Mouse (Mus musculus): ENCODE data around the gene Hist1h4f. TPM values are rescaled to one million over a fixed set of nuclear protein-coding genes. Genes with fewer than 3 reads are reported as not detected.
"Not testable (repeated sequence)": the region's sequence is repeated elsewhere in the genome, so short reads cannot be mapped to it uniquely, and the experiment has no call there.

Hist1h4f gene
- total RNA-seq, 2 experiments from 2014 or later: 127 to 164 TPM

- DNase-seq (ENCODE audit: extremely low spot score in 1 of 2, low spot score in 1 of 2): no peak
Observed at GRCm38 (mm10) chr13:23536076-23536822, 15.2 kb downstream of the Hist1h4f start.

DNA sequence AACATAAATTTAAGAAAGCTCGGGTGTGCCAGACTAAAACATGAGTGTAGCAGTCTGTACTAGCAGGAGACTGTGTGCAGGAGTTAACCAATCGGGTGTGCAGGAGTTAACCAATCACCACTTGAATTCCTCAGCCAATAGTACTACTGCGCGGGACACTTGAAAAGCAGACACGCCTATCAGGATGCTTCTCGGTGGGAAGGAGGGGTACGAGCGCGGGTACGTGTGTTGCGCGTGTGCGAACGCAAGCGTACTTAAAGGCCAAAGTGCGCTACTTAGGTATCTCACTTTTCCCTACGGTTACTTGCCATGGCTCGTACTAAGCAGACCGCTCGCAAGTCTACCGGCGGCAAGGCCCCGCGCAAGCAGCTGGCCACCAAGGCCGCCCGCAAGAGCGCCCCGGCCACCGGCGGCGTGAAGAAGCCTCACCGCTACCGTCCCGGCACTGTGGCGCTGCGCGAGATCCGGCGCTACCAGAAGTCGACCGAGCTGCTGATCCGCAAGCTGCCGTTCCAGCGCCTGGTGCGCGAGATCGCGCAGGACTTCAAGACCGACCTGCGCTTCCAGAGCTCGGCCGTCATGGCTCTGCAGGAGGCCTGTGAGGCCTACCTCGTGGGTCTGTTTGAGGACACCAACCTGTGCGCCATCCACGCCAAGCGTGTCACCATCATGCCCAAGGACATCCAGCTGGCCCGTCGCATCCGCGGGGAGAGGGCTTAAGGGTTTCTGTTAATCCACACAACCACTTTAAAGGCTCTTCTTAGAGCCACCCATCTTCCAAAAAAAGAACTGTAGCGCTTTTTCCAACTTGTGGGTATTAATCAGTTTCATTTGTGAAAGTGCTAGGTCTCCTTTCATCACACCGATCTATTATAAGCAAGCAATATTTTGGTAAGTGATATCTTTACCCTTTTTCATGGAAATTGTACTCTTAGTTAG is 16.0 kb downstream of the Hist1h4f start, which contains the start of gene Hist1h3g:
TSS of gene Hist1h3g (plus strand) at position 286 of the 939 bp plus-strand sequence.
- DNase-seq (ENCODE audit: extremely low spot score in 1 of 2, low spot score in 1 of 2): peak; percentile 64 to 85

DNA sequence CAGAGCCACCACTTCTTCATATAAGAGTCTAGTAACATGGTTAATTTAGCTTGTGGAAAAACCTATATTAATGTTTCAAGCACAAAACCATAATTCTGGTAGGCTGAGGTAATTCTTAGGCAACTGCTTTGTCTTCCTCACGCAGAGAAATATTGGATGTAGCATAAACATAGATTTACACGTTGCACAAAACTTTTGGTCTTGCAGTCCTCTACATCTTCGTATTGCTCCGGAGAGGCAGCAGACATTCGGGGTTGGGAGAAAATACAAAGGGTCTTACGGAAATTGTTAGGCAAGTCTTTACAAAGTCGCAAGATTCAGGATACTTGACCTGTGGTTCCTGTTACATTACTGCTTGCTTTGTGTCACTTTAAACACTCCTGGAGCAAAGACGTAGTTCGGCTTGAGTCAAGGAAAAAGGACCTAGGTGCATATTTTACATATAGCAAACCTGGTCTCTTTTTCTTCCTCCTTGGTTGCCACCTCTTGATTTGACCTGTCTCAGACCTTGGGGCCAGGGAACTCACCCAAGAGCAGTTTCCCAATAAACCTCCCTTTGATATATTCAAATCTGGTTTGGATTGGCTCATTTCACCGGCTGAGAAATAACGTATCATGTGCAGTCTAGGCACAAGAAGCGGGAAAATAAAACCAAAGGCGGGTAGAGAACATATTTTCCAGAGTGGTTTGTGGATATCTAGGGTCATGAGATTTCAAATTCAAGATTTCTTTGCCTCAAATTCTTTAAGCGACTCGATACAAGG is 16.9 kb downstream of the Hist1h4f start:
- no peak for DNase-seq (ENCODE audit: extremely low spot score in 1 of 2, low spot score in 1 of 2)

- not testable (repeated sequence) for DNase-seq (ENCODE audit: extremely low spot score in 1 of 2, low spot score in 1 of 2)
Observed at GRCm38 (mm10) chr13:23533560-23534367, 17.7 kb downstream of the Hist1h4f start, which contains the start of gene Hist1h2af. Gene Hist1h2af, plus strand, starts transcription at chr13:23533906.

DNA sequence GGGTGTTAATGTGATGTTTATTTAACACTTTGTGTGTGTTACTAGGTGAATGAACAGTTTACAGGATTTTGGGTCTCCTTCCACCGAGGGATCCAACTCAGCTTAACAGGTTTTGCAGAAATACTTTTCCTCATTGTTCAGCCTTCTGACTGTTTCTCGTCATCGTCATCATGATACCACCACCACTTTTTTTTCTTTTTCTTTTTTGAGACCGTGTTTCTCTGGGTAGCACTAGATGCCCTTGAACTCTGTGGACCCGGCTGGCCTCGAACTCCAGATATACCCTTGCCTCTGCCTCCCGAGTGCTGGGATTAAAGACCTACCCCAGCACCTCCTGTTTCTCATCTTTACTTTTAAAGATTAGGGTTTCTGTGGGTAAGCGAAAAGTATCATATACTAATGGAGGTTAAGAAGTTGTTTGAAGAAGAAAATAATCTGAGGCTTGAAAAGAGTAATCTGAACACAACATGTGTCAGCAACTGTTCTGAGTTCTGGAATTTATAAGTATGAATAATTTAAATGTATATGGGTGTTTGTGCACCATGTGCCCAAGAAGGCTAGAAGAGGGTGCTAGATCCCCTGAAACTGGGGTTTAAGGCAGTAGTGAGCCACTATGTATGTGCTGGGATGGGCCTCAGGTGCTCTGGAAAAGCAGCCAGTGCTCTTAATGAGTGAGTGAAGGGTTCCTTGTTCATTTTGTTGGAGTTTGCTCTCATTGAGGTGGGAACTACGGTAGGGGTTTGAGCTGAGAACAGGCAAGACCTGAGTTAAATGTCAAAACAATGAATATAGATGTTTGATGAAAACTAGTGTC is 19.0 kb downstream of the Hist1h4f start:
- DNase-seq (ENCODE audit: extremely low spot score in 1 of 2, low spot score in 1 of 2): no peak

GRCm38 (mm10) chr13:23530901-23531875 is 20.3 kb downstream of the Hist1h4f start, which contains the start of gene Hist1h4h:
Gene Hist1h4h, plus strand, starts transcription at chr13:23531050.
- peak; percentile 84 to 94 for DNase-seq (ENCODE audit: extremely low spot score in 1 of 2, low spot score in 1 of 2)

- DNase-seq (ENCODE audit: extremely low spot score in 1 of 2, low spot score in 1 of 2): peak; percentile 56 to 67
Observed at GRCm38 (mm10) chr13:23530181-23530900, 21.1 kb downstream of the Hist1h4f start.

DNA sequence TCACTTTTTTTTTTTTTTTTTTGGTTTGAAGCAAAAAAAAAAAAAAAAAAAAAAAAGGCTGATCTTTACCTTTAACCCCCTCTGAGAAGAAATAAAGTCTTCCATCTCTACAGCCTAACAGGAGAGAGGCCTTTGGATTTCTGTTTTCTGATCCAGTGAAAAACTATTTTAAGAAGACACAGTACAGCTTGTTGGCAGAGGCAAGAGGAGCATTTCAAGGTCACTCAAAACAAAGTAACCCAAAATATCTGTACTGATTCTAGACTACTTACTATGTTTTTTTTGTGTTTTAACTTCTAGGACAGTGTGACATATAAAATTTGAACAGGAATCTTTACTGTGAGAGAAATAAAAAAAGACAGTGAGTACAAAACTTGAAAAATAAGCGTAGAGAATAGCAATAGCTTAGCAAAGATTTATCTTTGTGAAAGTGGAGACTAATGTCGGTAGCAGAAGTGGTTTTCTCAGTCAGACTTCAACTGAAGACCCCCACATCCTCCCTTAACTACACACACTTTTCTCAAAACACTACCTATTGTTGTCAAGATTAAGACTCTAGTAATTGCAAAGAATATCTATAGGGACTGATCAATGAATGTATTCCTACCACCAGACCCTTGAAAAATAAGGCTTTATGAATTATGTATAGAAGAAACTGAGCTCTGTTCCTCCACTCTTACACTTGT is 21.8 kb downstream of the Hist1h4f start:
- DNase-seq (ENCODE audit: extremely low spot score in 1 of 2, low spot score in 1 of 2): no peak

- DNase-seq (ENCODE audit: extremely low spot score in 1 of 2, low spot score in 1 of 2): no peak
Observed at GRCm38 (mm10) chr13:23529005-23529404, 22.4 kb downstream of the Hist1h4f start.

DNA sequence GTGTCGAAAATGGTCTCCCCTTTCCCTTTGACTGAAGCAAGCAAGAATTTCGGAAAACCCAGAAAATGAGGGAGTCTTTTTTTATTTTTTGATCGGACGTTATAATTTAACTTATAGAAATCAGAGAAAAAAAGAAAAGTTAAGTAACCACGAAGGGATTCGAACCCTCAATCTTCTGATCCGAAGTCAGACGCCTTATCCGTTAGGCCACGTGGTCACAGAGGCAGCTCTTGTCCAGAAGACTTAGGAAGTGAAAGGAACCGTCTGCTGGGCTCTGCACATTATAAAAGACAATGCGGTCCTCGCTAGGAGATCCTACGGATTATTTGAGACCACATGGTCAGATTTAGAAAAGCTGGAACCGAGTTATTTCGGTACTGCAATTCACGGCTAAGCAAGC is 25.1 kb downstream of the Hist1h4f start:
- peak; percentile 93 to 99 for DNase-seq (ENCODE audit: extremely low spot score in 1 of 2, low spot score in 1 of 2)

DNA sequence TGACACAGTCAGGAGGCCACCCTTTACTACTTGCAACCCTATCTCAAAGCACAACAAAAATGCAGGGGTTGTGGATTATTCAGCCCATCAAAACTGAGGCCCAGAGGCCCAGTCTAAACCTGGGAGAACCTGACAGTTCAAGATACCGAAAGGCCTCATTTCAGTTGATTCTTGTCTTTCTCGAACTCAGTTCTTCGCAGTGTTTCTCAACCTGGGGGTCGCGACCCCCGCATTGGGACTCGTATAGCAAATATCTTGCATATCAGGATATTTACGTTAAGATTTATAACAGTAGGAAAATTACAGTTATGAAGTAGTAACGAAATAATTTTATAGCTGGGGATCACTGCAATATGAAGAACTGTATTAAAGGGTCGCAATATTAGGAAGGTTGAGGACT is 25.5 kb downstream of the Hist1h4f start:
- DNase-seq (ENCODE audit: extremely low spot score in 1 of 2, low spot score in 1 of 2): no peak

- DNase-seq (ENCODE audit: extremely low spot score in 1 of 2, low spot score in 1 of 2): peak; percentile 72 to 87
Observed at GRCm38 (mm10) chr13:23524654-23525053, 26.8 kb downstream of the Hist1h4f start.

- DNase-seq (ENCODE audit: extremely low spot score in 1 of 2, low spot score in 1 of 2): no peak
Observed at GRCm38 (mm10) chr13:23523976-23524375, 27.5 kb downstream of the Hist1h4f start.

GRCm38 (mm10) chr13:23521703-23522102 is 29.7 kb downstream of the Hist1h4f start:
- peak; percentile 62 to 78 for DNase-seq (ENCODE audit: extremely low spot score in 1 of 2, low spot score in 1 of 2)

- DNase-seq (ENCODE audit: extremely low spot score in 1 of 2, low spot score in 1 of 2): peak; percentile 60 to 78
Observed at GRCm38 (mm10) chr13:23519416-23519815, 32.0 kb downstream of the Hist1h4f start.

GRCm38 (mm10) chr13:23518885-23519284 is 32.6 kb downstream of the Hist1h4f start:
- DNase-seq (ENCODE audit: extremely low spot score in 1 of 2, low spot score in 1 of 2): peak; percentile 70 to 84

Data from layer of hippocampus, postnatal 25 days (tissue).